Mouse (Mus musculus) left cerebral cortex, adult 18-20 months (tissue): Measurements from ENCODE around the gene Cnpy2. TPM values are rescaled to one million over a fixed set of nuclear protein-coding genes. Genes with fewer than 3 reads are reported as not detected.

ENCODE experiments used
- DNase-seq, 2 experiments: peaks; one replicate each; pipeline ENCODE4 v3.0.0; 2021 to 2022; ENCODE audit warnings: low spot score in 2 of 2, mixed read lengths in 1 of 2
- total RNA-seq, 2 experiments: library from RNA; stranded (reverse); gene quantifications; 2 replicates each; pipeline ENCODE4 v1.2.3; 2021

The Cnpy2 gene
- total RNA-seq, 2 experiments from 2014 or later: 65.8 to 68.7 TPM

DNA sequence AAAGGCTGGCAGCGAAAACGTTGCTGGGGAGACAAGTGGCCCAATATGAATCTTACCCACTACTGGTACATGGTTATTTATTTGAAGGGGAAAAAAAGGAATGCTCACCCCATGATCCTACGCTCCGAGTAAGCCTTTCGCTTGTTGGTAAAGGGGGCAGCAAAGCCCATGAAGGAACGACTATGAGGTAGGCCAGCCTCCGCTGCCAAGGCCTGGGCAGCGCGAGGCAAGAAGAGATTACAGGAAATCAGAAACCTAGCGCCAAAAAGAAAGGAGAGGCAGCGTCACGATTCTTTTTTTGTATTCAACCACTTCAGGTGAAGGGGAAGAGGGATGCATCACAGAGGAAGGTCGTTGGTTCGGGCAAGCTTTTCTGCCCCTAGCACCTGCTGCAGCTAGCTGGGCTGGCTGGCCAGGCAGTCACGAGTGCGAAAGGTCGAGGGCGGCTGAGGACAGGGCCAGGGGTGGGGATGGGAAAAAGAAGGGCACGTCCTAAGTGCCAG, 45.7 kb downstream of the Cnpy2 start:
- DNase-seq: no peak

DNA sequence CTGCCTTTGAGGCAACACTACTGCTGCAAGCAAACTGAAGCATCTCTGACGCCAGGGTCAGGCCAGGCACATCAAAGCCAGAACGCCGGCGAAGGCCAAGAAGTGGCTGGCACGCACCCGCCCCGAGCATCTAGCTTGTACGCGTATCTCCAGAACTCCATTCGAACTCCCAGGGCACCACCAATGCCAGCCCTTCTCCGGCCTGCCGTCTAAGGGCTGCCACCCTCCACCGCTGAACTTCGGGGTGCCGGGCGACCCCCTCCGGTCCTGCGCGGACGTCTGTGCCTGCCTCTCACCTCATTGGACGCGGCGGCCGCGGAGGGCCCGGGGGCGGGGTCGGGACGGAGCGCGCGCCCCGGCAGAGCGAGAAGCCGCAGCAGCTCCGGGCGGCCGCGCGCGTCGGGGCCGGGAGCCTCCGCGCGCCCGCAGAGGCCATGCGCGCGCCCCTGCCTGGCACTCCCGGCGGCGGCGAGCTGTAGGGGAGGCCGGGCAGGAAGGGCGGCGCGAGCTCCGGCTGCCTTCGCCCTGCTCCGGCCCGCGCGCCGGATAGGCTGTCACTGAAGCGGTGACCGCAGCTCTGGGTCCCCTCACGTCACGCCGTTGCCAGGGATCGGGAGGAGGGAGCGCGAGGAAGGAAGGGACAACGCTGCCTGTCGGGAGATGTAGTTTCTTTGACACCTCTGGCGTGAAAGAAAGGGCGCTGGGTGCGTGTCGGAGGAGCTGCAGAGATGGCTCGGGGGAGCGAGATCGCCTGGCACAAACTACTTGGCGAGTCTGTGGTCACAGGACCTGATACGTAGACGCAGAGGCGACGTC, 46.4 kb downstream of the Cnpy2 start, which contains the start of gene Coq10a:
Coq10a (minus strand) TSS at position 596 of the 816 bp plus-strand sequence.
- DNase-seq: peak; percentile 86 to 94

DNA sequence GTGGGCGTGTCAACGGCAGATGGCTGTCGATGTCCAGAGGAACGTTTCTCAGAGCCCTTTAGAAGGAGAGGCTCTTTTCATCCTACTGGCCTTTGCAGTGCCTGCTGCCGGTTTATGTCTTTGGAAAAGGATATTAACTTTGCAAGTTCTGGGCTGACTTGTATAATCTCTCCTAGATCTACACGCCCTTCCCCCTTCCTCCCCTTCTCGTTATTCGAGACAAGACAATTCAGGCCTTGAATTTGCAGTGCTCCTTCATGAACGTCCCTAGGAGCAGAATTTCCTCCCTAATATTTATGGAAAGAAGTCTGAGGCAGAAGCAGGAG, 46.9 kb downstream of the Cnpy2 start:
- no peak for DNase-seq

DNA sequence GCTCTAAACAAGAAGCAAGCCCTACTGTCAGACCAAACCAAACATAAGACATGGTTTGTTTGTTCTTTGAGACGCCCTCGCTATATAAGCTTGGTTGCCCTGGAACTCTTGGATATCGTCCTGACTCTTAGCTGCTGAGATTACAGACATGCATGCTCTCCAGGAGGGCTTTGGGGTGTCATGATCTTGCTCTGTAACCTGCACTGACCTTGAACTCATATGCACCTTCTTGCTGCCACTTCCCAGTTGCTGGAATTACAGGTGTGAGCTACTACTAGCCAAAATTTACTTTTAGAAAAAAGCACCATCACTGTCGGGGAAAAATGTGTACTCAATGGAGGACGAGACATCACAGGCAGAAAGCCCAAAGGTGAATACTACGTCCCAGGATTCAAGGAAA, 47.3 kb downstream of the Cnpy2 start:
- no peak for DNase-seq

DNA sequence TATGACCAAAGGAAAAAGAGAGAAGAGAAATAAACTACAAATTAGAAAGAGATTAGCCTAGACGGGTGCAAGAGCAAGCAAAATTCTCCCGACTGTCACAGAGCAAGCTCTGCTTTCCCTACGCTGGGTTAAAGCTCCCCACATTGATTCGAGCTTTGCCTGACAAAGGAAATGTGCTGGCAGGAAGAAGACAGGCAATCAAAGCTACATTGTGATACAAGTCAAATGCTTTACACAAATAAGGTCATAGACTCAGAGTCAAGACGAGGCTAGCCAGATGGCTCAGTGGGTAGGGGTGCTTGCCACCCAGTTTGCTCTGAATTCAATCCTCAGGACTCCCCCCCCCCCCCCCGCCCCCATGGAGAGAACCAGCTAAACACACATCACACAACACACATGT, 47.8 kb downstream of the Cnpy2 start:
- DNase-seq: no peak

DNA sequence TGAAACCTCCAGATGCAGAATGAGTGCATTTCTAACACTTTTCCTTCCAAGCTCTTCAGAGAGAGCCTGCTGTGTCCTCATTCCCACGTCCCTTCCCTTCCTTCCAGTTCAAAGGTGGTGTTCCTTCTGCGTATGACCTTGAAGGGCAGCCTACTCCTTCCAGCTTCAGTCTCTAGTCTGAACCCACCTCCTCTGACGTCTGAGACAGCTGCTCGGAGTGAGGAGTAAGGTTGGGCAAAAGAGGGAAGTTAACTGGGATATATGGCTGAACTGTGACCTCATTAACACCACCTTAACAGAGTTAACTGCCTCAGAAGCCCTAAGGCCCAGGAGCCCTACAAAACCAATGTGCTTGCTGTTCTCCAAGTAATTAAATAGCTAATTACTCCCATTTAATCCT, 48.3 kb downstream of the Cnpy2 start:
- no peak for DNase-seq

DNA sequence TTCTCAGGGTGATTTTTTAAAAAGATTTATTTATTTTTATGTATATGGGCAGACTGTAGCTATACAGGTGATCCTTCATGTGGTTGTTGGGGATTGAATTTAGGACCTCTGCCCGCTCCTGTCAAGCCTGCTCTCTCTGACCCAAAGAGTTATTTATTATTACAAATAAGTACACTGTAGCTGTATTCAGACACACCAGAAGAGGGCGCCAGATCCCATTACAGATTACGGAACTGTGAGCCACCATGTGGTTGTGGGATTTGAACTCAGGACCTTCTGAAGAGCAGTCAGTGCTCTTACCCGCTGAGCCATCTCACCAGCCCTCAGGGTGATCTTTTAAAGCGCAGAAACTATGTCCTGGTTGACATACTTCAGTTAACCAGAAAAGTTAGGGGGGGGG, 49.9 kb downstream of the Cnpy2 start:
- no peak for DNase-seq

DNA sequence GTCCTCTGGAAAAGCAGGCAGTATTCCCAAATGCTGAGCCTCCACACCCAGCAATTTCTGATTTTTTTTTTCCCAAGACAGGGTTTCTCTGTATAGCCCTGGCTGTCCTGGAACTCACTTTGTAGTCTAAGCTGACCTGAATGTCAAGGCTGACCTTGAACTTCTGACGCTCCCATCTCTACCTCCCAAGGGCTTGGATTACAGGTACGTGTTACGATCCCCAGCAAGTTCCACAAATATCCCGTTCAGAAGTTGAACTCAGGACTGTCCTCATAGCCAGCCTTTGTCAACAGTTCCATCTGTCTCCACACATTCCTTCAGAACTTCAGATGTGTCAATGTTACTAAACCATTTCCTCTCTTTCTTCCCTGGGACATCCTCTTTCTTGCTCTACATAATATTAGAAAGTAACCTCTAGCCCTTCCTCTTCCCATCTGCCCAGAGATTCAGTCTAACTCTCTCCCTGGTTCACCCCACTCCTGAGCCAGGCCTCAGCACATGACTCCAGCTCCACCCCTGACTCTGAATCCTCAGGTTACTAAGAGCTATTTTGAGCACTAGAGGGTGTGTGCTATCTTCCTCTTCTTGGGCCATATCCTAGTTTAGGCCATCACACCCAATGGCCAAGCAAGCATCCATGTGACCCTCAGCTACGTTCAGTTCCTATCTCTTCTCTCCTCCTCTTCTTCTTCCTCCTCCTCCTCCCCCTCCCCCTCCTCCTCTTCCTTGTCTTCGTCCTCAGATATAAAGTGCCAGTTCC, 50.9 kb downstream of the Cnpy2 start:
- DNase-seq: no peak

DNA sequence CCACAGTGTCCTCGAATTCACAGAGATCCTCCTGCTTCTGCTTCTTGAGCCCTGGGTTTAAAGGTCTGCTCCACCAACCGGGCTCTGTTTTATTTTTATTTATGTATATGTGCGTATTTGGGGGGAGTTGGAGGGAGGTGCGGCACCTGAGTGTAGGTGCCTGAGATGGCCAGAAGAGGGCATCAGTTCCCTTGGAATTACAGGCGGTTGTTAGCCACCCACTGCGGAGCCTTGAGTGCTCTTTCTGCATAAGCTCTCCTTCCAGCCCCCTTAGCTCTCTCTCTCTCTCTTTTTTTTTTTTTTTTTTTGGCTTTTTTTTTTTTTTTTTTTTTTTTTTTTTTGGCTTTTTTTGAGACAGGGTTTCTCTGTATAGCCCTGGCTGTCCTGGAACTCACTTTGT, 52.1 kb downstream of the Cnpy2 start:
- no peak for DNase-seq

DNA sequence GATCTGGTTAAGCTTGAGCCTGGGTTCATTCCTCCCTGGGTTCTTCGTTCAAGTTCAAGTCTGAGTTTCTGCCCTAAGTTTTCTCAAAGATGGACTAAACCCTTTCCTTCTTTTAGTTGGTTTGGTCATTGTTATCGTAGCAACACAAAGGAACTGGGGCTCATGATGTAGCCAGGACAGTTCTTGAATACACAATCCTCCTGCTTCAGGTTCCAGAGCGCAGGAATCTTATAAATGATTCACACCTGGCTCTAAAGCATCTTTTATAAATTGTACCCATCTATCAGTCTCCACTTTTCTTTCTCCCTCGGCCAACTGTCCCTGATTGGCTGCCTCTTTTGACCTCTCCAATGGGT, 53.8 kb downstream of the Cnpy2 start:
- no peak for DNase-seq

DNA sequence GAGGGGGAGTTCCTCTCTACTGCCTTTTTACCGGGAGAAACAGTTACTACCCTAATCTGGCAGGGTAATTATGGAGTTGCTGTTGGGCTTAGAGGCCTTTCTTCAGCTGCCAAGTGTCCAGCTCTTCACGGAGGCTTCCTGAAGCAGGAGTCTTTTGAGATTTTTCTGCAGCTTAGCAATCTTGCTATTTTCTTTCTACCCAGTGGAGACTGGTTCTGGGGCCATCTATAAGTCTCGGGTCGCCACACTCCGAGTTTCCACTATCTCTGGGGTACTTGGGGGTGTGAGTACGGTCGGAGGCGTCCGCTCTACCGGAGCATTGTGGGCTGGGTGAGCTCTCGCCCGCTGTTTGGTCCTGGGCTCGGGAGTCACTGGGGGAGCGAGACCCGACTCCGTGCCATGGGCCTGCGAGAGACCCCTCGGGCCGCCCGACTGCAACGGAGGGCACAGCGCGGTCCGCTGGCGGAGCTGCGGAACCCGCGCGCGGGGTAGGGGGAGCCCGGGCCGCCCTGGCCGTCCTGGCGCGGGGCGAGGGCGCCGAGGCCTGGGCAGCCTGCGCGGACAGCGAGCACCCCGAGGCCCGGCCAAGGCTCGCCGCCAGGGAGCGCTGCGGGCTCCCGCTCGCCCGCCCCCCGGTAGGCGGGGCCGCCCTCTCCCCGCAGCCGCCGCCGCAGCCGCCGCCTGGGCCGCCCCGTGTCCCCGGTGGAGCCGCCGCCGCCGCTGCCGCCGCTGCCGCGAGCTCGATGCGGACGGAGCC, 54.4 kb downstream of the Cnpy2 start, which contains the start of gene Ankrd52:
Ankrd52 (plus strand) TSS at position 661 of the 757 bp plus-strand sequence.
- DNase-seq: peak; percentile 76 to 88

Other genes starting within 250 kb of the Cnpy2 start
- gene Atp5b, start 239.2 kb upstream of the Cnpy2 start, total RNA-seq: 1,000 to 10,000 TPM; 1,718 to 1,797 TPM
- 10 to 100 TPM; 40.3 to 40.4 TPM for gene Baz2a, start 230.9 kb upstream of the Cnpy2 start, total RNA-seq
- 10 to 100 TPM; 14.9 to 15.4 TPM for gene Rbms2, start 142.2 kb upstream of the Cnpy2 start, total RNA-seq
- 10 to 100 TPM; 33.0 to 39.9 TPM for gene Gls2, start 128.0 kb upstream of the Cnpy2 start, total RNA-seq
- gene Spryd4, start 110.7 kb upstream of the Cnpy2 start, total RNA-seq: 10 to 100 TPM; 10.4 to 10.8 TPM
- gene Mip, start 96.6 kb upstream of the Cnpy2 start, total RNA-seq: not detected
- gene Timeless, start 90.4 kb upstream of the Cnpy2 start, total RNA-seq: 1 to 10 TPM; 7.0 to 9.2 TPM
- gene Apon, start 68.4 kb upstream of the Cnpy2 start, total RNA-seq: not detected
- gene Apof, start 53.8 kb upstream of the Cnpy2 start, total RNA-seq: not detected
- 10 to 100 TPM; 28.2 to 29.9 TPM for gene Stat2, start 51.9 kb upstream of the Cnpy2 start, total RNA-seq
- not detected for gene Il23a, start 23.7 kb upstream of the Cnpy2 start, total RNA-seq
- 10 to 100 TPM; 12.7 to 15.2 TPM for gene Pan2, start 19.1 kb upstream of the Cnpy2 start, total RNA-seq
- gene Cs, start 15.3 kb downstream of the Cnpy2 start, total RNA-seq: 100 to 1,000 TPM; 222 to 232 TPM
- gene Coq10a, start 46.5 kb downstream of the Cnpy2 start, total RNA-seq: 10 to 100 TPM; 58.5 to 60.4 TPM
- gene Ankrd52, start 54.7 kb downstream of the Cnpy2 start, total RNA-seq: 10 to 100 TPM; 51.0 to 52.2 TPM
- not detected for gene Slc39a5, start 78.8 kb downstream of the Cnpy2 start, total RNA-seq
- 10 to 100 TPM; 81.2 to 85.5 TPM for gene Nabp2, start 89.0 kb downstream of the Cnpy2 start, total RNA-seq
- 10 to 100 TPM; 78.9 to 81.5 TPM for gene Rnf41, start 89.2 kb downstream of the Cnpy2 start, total RNA-seq
- 100 to 1,000 TPM; 265 to 267 TPM for gene Smarcc2, start 136.8 kb downstream of the Cnpy2 start, total RNA-seq
- gene Myl6, start 171.7 kb downstream of the Cnpy2 start, total RNA-seq: 100 to 1,000 TPM; 576 to 616 TPM
- 10 to 100 TPM; 31.5 to 34.9 TPM for gene Myl6b, start 176.2 kb downstream of the Cnpy2 start, total RNA-seq
- gene Esyt1, start 203.4 kb downstream of the Cnpy2 start, total RNA-seq: 10 to 100 TPM; 13.1 to 13.2 TPM
- 10 to 100 TPM; 15.9 to 20.7 TPM for gene Zc3h10, start 225.3 kb downstream of the Cnpy2 start, total RNA-seq
- gene Rpl41, start 226.8 kb downstream of the Cnpy2 start, total RNA-seq: 1,000 to 10,000 TPM; 1,493 to 1,582 TPM
- gene Pa2g4, start 243.5 kb downstream of the Cnpy2 start, total RNA-seq: 10 to 100 TPM; 58.3 TPM